Mouse (Mus musculus) intestine, postnatal 0 days (tissue): ENCODE results near the gene Apoe. TPM values are rescaled to one million over a fixed set of nuclear protein-coding genes. Genes with fewer than 3 reads are reported as not detected.

Source experiments
- ATAC-seq: fragments of 200-750 bp; cut with Nextera tagmentation; 2 replicates; pipeline ENCODE4 v1.8.0; 2017; ENCODE audit warnings: mild to moderate bottlenecking, moderate TSS enrichment, moderate library complexity
- H3K27ac ChIP-seq: fragments of 300-500 bp; sonication (generic); 2 replicates; pipeline ENCODE4 v1.5.1; 2014; ENCODE audit warnings: mild to moderate bottlenecking, low read depth, low read length, moderate library complexity
- H3K27me3 ChIP-seq: fragments of 300-500 bp; sonication (generic); replicated peaks from 2 replicates; pipeline ENCODE4 v1.6.1; 2014; ENCODE audit warnings: low read length, mixed read lengths; ENCODE audit not compliant: control insufficient read depth, insufficient read depth
- H3K36me3 ChIP-seq: fragments of 300-500 bp; sonication (generic); 2 replicates; pipeline ENCODE4 v1.6.1; 2014; ENCODE audit warnings: mild to moderate bottlenecking, moderate library complexity; ENCODE audit not compliant: control insufficient read depth, insufficient read depth
- H3K4me1 ChIP-seq: fragments of 300-500 bp; sonication (generic); replicated peaks from 2 replicates; pipeline ENCODE4 v1.6.1; 2014; ENCODE audit warnings: antibody characterized with exemption, low read length, mixed read lengths; ENCODE audit not compliant: control insufficient read depth, insufficient read depth
- H3K4me2 ChIP-seq: fragments of 300-500 bp; sonication (generic); replicated peaks from 2 replicates; pipeline ENCODE4 v1.6.1; 2014; ENCODE audit warnings: low read depth, mild to moderate bottlenecking, moderate library complexity
- H3K4me3 ChIP-seq: fragments of 300-500 bp; sonication (generic); 2 replicates; pipeline ENCODE4 v1.5.1; 2014; ENCODE audit warnings: low read depth, low read length
- H3K9ac ChIP-seq: fragments of 300-500 bp; sonication (generic); 2 replicates; pipeline ENCODE4 v1.6.1; 2014; ENCODE audit warnings: mild to moderate bottlenecking, low read depth, low read length
- H3K9me3 ChIP-seq: fragments of 300-500 bp; sonication (generic); 2 replicates; pipeline ENCODE4 v1.6.1; 2016; ENCODE audit warnings: mixed run types; ENCODE audit not compliant: control insufficient read depth
- CTCF ChIP-seq: sonication (generic); IDR thresholded peaks from 2 replicates; pipeline ENCODE4 v1.5.1; 2016; ENCODE audit warnings: low read depth, mild to moderate bottlenecking, control low read depth, antibody characterized with exemption, moderate library complexity
- WGBS: fragments of 180-500 bp; shearing (Covaris S2); extraction: QIAGEN DNeasy Blood & Tissue Kit; methylation state at CpG from one replicate; pipeline ENCODE4 v1.1.7; 2014; 5-methylcytosine and 5-hydroxymethylcytosine counted together
- polyA plus RNA-seq: library from polyadenylated mRNA; unstranded; fragments of >200 nt; fragmentation: Nextera tagmentation; extraction: Ambion mirVana; gene quantifications from 2 replicates; pipeline ENCODE4 v1.2.1, GENCODE M21; 2015

Gene Apoe
- polyA plus RNA-seq, 1 experiment from 2014 or later, result 435 TPM

DNA sequence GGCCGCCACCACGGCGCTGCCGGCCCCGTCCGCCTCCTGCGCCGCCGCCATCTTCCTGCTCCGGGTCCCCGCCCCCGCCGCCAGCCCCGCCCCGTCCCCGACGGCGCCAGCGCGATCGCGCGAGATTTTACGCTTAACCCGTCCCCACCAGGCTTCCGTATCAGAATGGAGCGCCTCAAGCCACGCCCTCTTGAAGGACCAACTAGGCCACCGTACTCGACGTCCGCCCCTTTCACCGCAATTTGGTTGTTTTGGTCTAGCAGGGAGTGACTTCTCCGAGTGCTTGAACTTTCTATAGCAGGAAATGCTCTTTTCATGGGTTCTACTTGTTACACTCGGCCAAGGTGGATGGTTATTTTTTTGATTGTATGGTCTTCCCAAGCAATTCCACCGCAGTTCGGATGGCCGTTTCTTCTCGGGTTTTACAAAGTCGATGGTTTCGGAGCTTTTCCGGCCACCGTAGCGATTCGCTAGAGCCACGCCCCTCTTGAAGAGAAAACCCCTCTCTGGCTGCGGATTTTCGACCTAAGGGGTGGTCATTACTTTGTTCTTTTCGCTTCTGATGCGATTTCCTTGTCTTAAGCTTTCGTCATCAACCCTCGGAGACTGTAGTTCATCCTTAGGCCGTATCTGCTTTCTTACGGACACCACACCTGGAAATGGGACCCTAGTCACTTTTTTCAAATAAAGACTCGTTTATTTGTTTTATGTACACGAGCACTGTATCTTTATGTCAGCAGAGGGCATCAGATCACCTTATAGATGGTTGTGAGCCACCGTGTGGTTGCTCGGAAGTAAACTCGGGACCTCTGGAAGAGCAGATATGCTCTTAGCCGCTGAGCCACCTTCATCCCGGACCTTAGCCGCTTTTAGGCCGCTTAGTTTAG, 33.8 kb downstream of the Apoe start, which contains the start of gene Clptm1:
Clptm1 (minus strand) TSS at position 79 of the 887 bp plus-strand sequence.
- Histone ChIP-seq H3K36me3 (peaks cover 9% of the 10 kb centered on the region; the same call in 1 of the 2 replicates), H3K9ac (peak within 1 kb of the TSS; percentile 98), H3K4me2 (peak within 1 kb of the TSS; percentile 83), H3K27ac (peak within 1 kb of the TSS; percentile 91), H3K4me1 (peaks cover 10% of the 10 kb centered on the region; the same call in 1 of the 2 replicates), H3K27me3 (no peaks in the 10 kb centered on the region), H3K9me3 (no peaks in the 10 kb centered on the region), H3K4me3 (peak within 1 kb of the TSS; percentile 99)
- under 1% methylated on average over 59 of the region's 63 CpGs for WGBS
- peak; percentile 88 for ATAC-seq
- TF ChIP-seq CTCF, result peak; percentile 79

DNA sequence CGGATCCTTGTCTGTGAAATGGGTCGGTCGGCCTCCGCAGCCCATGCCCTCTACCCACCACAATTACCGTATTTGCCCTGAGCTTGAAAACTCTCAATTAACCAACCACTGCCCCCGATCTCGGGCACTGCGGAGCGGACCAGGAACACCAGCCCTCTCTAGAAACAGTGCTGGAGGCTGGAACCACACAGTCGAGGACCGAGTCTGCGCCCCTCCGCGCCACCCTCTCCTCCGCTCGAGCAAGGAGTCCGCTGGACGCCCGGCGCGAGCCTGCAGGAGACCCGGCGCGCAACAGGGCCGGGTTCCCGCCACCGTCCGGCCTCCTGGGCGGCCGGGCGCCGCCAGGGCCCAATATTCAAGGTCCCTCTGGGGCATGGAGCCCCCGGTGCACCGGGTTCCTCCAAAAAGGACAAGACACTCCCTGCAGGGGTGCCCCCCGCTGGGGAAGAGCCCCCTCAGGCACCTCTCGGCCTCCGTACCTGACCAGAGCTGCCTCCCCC, 34.5 kb downstream of the Apoe start:
- peaks cover 10% of the 10 kb centered on the region; the same call in 1 of the 2 replicates for H3K4me1 ChIP-seq
- H3K27me3 ChIP-seq, result no peaks in the 10 kb centered on the region
- peak overlapping the region; percentile 98 for H3K9ac ChIP-seq
- no peaks in the 10 kb centered on the region for H3K9me3 ChIP-seq
- peak overlapping the region; percentile 83 for H3K4me2 ChIP-seq
- TF ChIP-seq CTCF, result no peak
- ATAC-seq, result peak; percentile 25
- H3K36me3 ChIP-seq, result peaks cover 15% of the 10 kb centered on the region; the same call in 1 of the 2 replicates
- peak overlapping the region; percentile 99 for H3K4me3 ChIP-seq
- H3K27ac ChIP-seq, result peak overlapping the region; percentile 91
- under 1% methylated on average over 36 of the region's 37 CpGs for WGBS

- H3K4me2 ChIP-seq, result peak overlapping the region; percentile 83
- peak overlapping the region; percentile 98 for H3K9ac ChIP-seq
- 10% methylated on average over 8 of the region's 8 CpGs for WGBS
- H3K36me3 ChIP-seq, result peaks cover 15% of the 10 kb centered on the region; the same call in 1 of the 2 replicates
- peak overlapping the region; percentile 99 for H3K4me3 ChIP-seq
- no peaks in the 10 kb centered on the region for H3K27me3 ChIP-seq
- no peak overlapping the region for H3K27ac ChIP-seq
- no peak for TF ChIP-seq CTCF
- peaks cover 10% of the 10 kb centered on the region; the same call in 1 of the 2 replicates for H3K4me1 ChIP-seq
- no peaks in the 10 kb centered on the region for H3K9me3 ChIP-seq
- ATAC-seq, result no peak
Observed at GRCm38 (mm10) chr7:19663940-19664339, 35.0 kb downstream of the Apoe start.

- H3K4me2 ChIP-seq, result no peak overlapping the region
- no peak for TF ChIP-seq CTCF
- no peak overlapping the region for H3K9ac ChIP-seq
- ATAC-seq, result no peak
- no peak overlapping the region for H3K27ac ChIP-seq
- no peaks in the 10 kb centered on the region for H3K4me1 ChIP-seq
- no peaks in the 10 kb centered on the region for H3K9me3 ChIP-seq
- no peaks in the 10 kb centered on the region for H3K27me3 ChIP-seq
- WGBS, result 98% methylated on average over 2 of the region's 2 CpGs
- no peak overlapping the region for H3K4me3 ChIP-seq
- peaks cover 69% of the 10 kb centered on the region for H3K36me3 ChIP-seq
Observed at GRCm38 (mm10) chr7:19652614-19653013, 46.4 kb downstream of the Apoe start.

GRCm38 (mm10) chr7:19651063-19651786, 47.8 kb downstream of the Apoe start:
- 72% methylated on average over 6 of the region's 6 CpGs for WGBS
- Histone ChIP-seq H3K4me3 (no peak overlapping the region), H3K4me2 (no peak overlapping the region), H3K9ac (no peak overlapping the region), H3K36me3 (peaks cover 79% of the 10 kb centered on the region), H3K27me3 (no peaks in the 10 kb centered on the region), H3K27ac (no peak overlapping the region), H3K4me1 (no peaks in the 10 kb centered on the region), H3K9me3 (no peaks in the 10 kb centered on the region)
- ATAC-seq, result no peak
- TF ChIP-seq CTCF, result no peak

Other genes with a start within 250 kb of the Apoe start
- gene Mark4, start 240.4 kb downstream of the Apoe start, polyA plus RNA-seq, result 4.2 and 4.7 TPM in 2 replicates
- gene Exoc3l2, start 235.9 kb downstream of the Apoe start, polyA plus RNA-seq, result 1.1 and 1.9 TPM in 2 replicates
- 3.4 TPM in 2 replicates for gene Bloc1s3, start 190.8 kb downstream of the Apoe start, polyA plus RNA-seq
- gene Trappc6a, start 190.8 kb downstream of the Apoe start, polyA plus RNA-seq, result 108 and 118 TPM in 2 replicates
- not detected in 2 replicates for gene Nkpd1, start 181.3 kb downstream of the Apoe start, polyA plus RNA-seq
- gene Ppp1r37, start 136.1 kb downstream of the Apoe start, polyA plus RNA-seq, result 13.9 and 15.0 TPM in 2 replicates
- gene Zfp296, start 121.9 kb downstream of the Apoe start, polyA plus RNA-seq, result 0.14 TPM in 1 of 2 replicates, not detected in the other
- gene Gemin7, start 121.6 kb downstream of the Apoe start, polyA plus RNA-seq, result 99.5 and 102 TPM in 2 replicates
- gene Clasrp, start 94.7 kb downstream of the Apoe start, polyA plus RNA-seq, result 14.8 and 16.9 TPM in 2 replicates
- gene Relb, start 69.8 kb downstream of the Apoe start, polyA plus RNA-seq, result 10.5 and 10.6 TPM in 2 replicates
- 66.1 and 70.6 TPM in 2 replicates for gene Clptm1, start 34.2 kb downstream of the Apoe start, polyA plus RNA-seq
- gene Apoc2, start 21.2 kb downstream of the Apoe start, polyA plus RNA-seq, result 11,285 and 12,482 TPM in 2 replicates
- gene Gm44805, start 17.8 kb downstream of the Apoe start, polyA plus RNA-seq, result 5.6 and 13.5 TPM in 2 replicates
- 0.70 and 1.4 TPM in 2 replicates for gene Apoc4, start 17.7 kb downstream of the Apoe start, polyA plus RNA-seq
- 34.7 and 50.0 TPM in 2 replicates for gene Apoc1, start 6.5 kb downstream of the Apoe start, polyA plus RNA-seq
- gene Tomm40, start 16.2 kb upstream of the Apoe start, polyA plus RNA-seq, result 80.1 and 85.5 TPM in 2 replicates
- gene Nectin2, start 51.3 kb upstream of the Apoe start, polyA plus RNA-seq, result 93.1 and 94.7 TPM in 2 replicates
- 36.2 and 38.0 TPM in 2 replicates for gene Bcam, start 71.8 kb upstream of the Apoe start, polyA plus RNA-seq
- gene Cblc, start 97.6 kb upstream of the Apoe start, polyA plus RNA-seq, result 54.8 and 56.5 TPM in 2 replicates
- 19.0 and 23.7 TPM in 2 replicates for gene Bcl3, start 123.6 kb upstream of the Apoe start, polyA plus RNA-seq
- gene Gm19345, start 152.8 kb upstream of the Apoe start, polyA plus RNA-seq, result 0.16 and 0.39 TPM in 2 replicates
- gene Ceacam16, start 162.1 kb upstream of the Apoe start, polyA plus RNA-seq, result not detected in 2 replicates
- not detected in 2 replicates for gene Ceacam19, start 188.8 kb upstream of the Apoe start, polyA plus RNA-seq
- 8.9 and 10.7 TPM in 2 replicates for gene Pvr, start 222.0 kb upstream of the Apoe start, polyA plus RNA-seq